Mouse (Mus musculus): ENCODE results near the gene Olfr971. TPM values are rescaled to one million over a fixed set of nuclear protein-coding genes. Genes with fewer than 3 reads are reported as not detected.
"Not testable (repeated sequence)": the region's sequence is repeated elsewhere in the genome, so short reads cannot be mapped to it uniquely, and the experiment has no call there.

Olfr971 gene
- polyA plus RNA-seq (2011; ENCODE audit: insufficient read depth, insufficient read length, low replicate concordance, missing spikeins): 0.65 TPM in 1 of 2 replicates, not detected in the other

DNA sequence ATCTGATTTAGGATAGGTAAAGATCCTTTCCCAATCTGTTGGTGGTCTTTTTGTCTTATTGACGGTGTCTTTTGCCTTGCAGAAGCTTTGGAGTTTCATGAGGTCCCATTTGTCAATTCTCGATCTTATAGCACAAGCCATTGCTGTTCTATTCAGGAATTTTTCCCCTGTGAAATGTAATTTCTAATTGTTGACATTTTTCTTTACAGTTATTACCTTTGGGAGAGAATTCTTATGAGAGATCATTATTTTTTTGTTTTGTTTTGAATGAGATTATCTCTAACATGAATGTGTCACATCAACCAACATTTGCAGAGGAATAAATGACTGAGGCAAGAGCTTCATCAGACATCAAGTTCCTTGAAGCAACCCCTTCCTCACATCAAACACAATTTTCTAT, at the start of gene Olfr971:
Olfr971 (plus strand) TSS at position 301 of the 400 bp plus-strand sequence.
- WGBS: 83% methylated on average over 2 of the region's 2 CpGs
- H3K27ac ChIP-seq (ENCODE audit: control insufficient read depth, insufficient read depth, low read depth, low read length, poor library complexity); H3K4me1 ChIP-seq (ENCODE audit: control insufficient read depth, insufficient read depth, low read length); H3K4me3 ChIP-seq (replicated peaks; ENCODE audit: control insufficient read depth, low read depth, low read length): not testable (repeated sequence)

DNA sequence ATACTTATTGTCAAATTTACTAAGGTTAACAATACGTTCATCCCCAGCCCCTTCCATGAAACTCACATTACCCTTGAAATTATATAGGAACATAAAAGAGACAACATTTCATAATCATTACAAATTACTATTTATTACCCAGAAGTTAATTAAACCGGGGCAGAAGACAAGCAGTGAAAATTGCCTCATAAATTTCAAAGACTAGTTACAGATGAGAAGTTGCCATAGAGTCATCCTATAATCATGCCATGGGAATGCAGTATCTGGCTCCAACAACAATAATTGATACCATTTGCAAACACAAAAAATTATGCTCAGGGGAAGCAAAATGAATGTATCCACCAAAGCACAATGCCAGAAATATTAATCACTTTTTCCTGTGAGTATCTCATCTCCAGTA, 46.1 kb upstream of the Olfr971 start, which contains the start of gene Olfr969:
Olfr969 (plus strand) TSS at position 388 of the 400 bp plus-strand sequence.
- Histone ChIP-seq H3K27ac (ENCODE audit: control insufficient read depth, insufficient read depth, low read depth, low read length, poor library complexity) (no peak within 1 kb of the TSS), H3K4me3 (replicated peaks; ENCODE audit: control insufficient read depth, low read depth, low read length) (no peak within 1 kb of the TSS), H3K4me1 (ENCODE audit: control insufficient read depth, insufficient read depth, low read length) (no peaks in the 10 kb centered on the region)
- WGBS: 68% methylated on average over 2 of the region's 2 CpGs
- no peak for TF ChIP-seq CTCF (IDR thresholded peaks at IDR 0.05; ENCODE audit: control insufficient read depth, insufficient read depth, low read length)
- TF ChIP-seq POLR2A (IDR thresholded peaks at IDR 0.05; ENCODE audit: borderline replicate concordance, control insufficient read depth, low read depth, low read length): no peak

DNA sequence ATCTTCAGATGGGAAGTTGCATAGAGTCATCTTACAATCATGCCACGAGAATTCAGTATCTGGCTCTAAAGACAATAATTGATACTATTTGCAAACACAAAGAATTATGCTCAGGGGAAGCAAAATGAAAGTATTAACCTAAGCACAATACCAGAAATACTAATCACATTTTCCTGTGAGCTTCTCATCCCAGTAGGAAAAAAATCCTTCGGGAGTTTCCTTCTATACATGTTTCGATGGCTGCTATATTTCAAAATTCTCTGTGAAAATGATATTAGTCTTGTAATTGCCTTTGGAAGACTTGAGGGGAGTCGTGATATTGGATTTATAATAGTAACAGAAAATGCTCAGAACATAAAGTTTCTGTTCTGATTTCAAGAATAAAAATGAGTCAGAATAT, 28.1 kb upstream of the Olfr971 start, which contains the start of gene Olfr970:
Olfr970 (plus strand) TSS at position 301 of the 400 bp plus-strand sequence.
- Histone ChIP-seq H3K27ac (ENCODE audit: control insufficient read depth, insufficient read depth, low read depth, low read length, poor library complexity) (no peak within 1 kb of the TSS), H3K4me3 (replicated peaks; ENCODE audit: control insufficient read depth, low read depth, low read length) (no peak within 1 kb of the TSS), H3K4me1 (ENCODE audit: control insufficient read depth, insufficient read depth, low read length) (no peaks in the 10 kb centered on the region)
- 72% methylated on average over 4 of the region's 4 CpGs for WGBS
- TF ChIP-seq POLR2A (IDR thresholded peaks at IDR 0.05; ENCODE audit: borderline replicate concordance, control insufficient read depth, low read depth, low read length): no peak
- TF ChIP-seq CTCF (IDR thresholded peaks at IDR 0.05; ENCODE audit: control insufficient read depth, insufficient read depth, low read length): no peak

DNA sequence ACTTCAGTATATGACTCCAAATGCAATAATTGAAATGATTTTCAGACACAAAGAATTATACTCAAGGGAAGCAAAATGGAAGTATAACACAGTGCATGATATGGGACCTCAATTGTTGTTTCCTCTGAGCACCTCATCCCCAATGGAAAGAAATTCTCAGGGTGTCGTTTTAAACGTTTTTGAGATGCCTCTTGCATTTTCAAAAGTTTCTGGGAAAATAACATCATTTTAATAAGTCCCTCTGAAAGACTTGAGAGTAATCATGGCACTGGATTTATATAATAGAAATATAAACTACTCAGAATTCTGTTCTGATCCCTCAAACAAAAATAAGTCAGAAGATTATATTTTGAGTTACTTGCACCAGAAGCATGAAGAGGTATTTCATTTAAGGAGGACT, 29.4 kb downstream of the Olfr971 start, which contains the start of gene Olfr972:
Olfr972 (plus strand) TSS at position 301 of the 400 bp plus-strand sequence.
- 52% methylated on average over 2 of the region's 2 CpGs for WGBS
- TF ChIP-seq POLR2A (IDR thresholded peaks at IDR 0.05; ENCODE audit: borderline replicate concordance, control insufficient read depth, low read depth, low read length): no peak
- no peak for TF ChIP-seq CTCF (IDR thresholded peaks at IDR 0.05; ENCODE audit: control insufficient read depth, insufficient read depth, low read length)
- Histone ChIP-seq H3K4me1 (ENCODE audit: control insufficient read depth, insufficient read depth, low read length) (no peaks in the 10 kb centered on the region), H3K4me3 (replicated peaks; ENCODE audit: control insufficient read depth, low read depth, low read length) (no peak within 1 kb of the TSS), H3K27ac (ENCODE audit: control insufficient read depth, insufficient read depth, low read depth, low read length, poor library complexity) (no peak within 1 kb of the TSS)

DNA sequence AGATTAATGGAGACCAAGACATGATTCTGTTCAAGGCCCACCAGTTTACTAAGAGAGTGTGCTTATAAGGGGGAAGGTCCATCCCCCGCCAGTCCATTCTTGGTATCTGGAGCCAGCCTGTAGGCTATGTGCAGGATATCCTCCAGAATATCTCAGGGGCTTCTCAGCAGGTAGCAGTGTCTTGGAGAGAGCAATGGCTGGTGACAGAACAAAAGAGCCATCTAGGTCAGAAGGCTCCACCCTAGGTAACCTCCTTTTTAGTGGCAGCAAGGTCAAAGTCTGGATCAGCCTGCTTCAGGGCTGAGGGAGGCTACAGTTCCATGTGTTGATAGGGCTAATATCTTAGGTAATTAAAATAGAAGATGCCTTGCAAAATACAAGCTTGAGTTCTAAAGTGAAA, 35.3 kb downstream of the Olfr971 start:
- H3K4me1 ChIP-seq (ENCODE audit: control insufficient read depth, insufficient read depth, low read length); H3K27ac ChIP-seq (ENCODE audit: control insufficient read depth, insufficient read depth, low read depth, low read length, poor library complexity); H3K4me3 ChIP-seq (replicated peaks; ENCODE audit: control insufficient read depth, low read depth, low read length): not testable (repeated sequence)
- 56% methylated on average over 1 of the region's 1 CpGs for WGBS

DNA sequence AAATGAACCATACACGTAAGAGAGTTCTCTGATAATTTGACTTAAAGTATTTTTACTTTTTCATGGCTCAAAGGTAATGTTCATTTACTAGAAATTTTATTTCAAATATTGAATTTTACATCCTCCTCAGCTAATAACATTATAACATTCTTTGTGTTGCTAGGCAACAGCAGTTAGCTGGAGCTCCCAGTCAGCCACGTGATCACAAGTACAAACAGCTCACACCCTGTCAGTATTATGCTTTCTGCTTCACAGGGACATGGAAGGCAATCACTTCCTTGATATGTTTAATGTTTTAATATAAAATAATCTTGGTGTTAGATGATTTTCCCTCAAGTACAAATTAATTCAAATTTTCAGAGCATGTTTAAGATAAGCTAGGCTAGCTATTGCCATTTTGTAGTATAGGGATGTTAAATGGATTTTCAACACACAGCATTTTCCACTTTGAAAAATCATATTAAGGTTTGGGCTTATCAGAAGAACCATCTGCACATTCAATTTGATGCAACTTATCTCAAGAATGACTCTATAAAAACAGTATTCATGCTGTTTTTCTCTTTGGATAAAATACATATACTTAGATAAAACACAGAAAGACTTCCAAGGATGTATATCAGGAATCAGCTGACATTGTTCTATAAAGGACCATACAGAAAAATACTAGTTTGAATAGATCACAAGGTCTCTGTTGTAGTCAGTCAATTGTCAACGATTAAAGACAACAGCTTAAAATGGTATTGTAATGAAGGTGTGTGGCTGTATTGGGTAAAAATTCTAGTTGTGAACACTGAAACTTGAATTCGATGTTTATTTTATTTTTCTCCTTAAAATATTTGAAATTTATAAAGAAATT, 41.1 kb downstream of the Olfr971 start:
- no CpG with 5 or more reads among the region's 4 CpGs for WGBS
- not testable (repeated sequence) for H3K4me3 ChIP-seq (replicated peaks; ENCODE audit: control insufficient read depth, low read depth, low read length); H3K4me1 ChIP-seq (ENCODE audit: control insufficient read depth, insufficient read depth, low read length); H3K27ac ChIP-seq (ENCODE audit: control insufficient read depth, insufficient read depth, low read depth, low read length, poor library complexity)

Other genes starting within 250 kb of the Olfr971 start
- 0.35 TPM in 1 of 2 replicates, not detected in the other for gene AW551984, start 232.5 kb upstream of the Olfr971 start, polyA plus RNA-seq (2011; ENCODE audit: insufficient read depth, insufficient read length, low replicate concordance, missing spikeins)
- not detected in 2 replicates for gene Olfr148, start 226.2 kb upstream of the Olfr971 start, polyA plus RNA-seq (2011; ENCODE audit: insufficient read depth, insufficient read length, low replicate concordance, missing spikeins)
- gene Olfr960, start 215.5 kb upstream of the Olfr971 start, polyA plus RNA-seq (2011; ENCODE audit: insufficient read depth, insufficient read length, low replicate concordance, missing spikeins): not detected in 2 replicates
- gene Olfr961, start 191.8 kb upstream of the Olfr971 start, polyA plus RNA-seq (2011; ENCODE audit: insufficient read depth, insufficient read length, low replicate concordance, missing spikeins): not detected in 2 replicates
- gene Olfr963, start 169.7 kb upstream of the Olfr971 start, polyA plus RNA-seq (2011; ENCODE audit: insufficient read depth, insufficient read length, low replicate concordance, missing spikeins): not detected in 2 replicates
- gene Olfr149, start 129.8 kb upstream of the Olfr971 start, polyA plus RNA-seq (2011; ENCODE audit: insufficient read depth, insufficient read length, low replicate concordance, missing spikeins): not detected in 2 replicates
- not detected in 2 replicates for gene Olfr965, start 125.5 kb upstream of the Olfr971 start, polyA plus RNA-seq (2011; ENCODE audit: insufficient read depth, insufficient read length, low replicate concordance, missing spikeins)
- 1.1 and 5.3 TPM in 2 replicates for gene Olfr150, start 105.9 kb upstream of the Olfr971 start, polyA plus RNA-seq (2011; ENCODE audit: insufficient read depth, insufficient read length, low replicate concordance, missing spikeins)
- gene Olfr967, start 90.6 kb upstream of the Olfr971 start, polyA plus RNA-seq (2011; ENCODE audit: insufficient read depth, insufficient read length, low replicate concordance, missing spikeins): not detected in 2 replicates
- gene Olfr968, start 53.6 kb upstream of the Olfr971 start, polyA plus RNA-seq (2011; ENCODE audit: insufficient read depth, insufficient read length, low replicate concordance, missing spikeins): not detected in 2 replicates
- gene Olfr969, start 45.9 kb upstream of the Olfr971 start, polyA plus RNA-seq (2011; ENCODE audit: insufficient read depth, insufficient read length, low replicate concordance, missing spikeins): not detected in 2 replicates
- gene Olfr970, start 28.0 kb upstream of the Olfr971 start, polyA plus RNA-seq (2011; ENCODE audit: insufficient read depth, insufficient read length, low replicate concordance, missing spikeins): not detected in 2 replicates
- gene Olfr972, start 29.5 kb downstream of the Olfr971 start, polyA plus RNA-seq (2011; ENCODE audit: insufficient read depth, insufficient read length, low replicate concordance, missing spikeins): not detected in 2 replicates
- gene Olfr229, start 70.5 kb downstream of the Olfr971 start, polyA plus RNA-seq (2011; ENCODE audit: insufficient read depth, insufficient read length, low replicate concordance, missing spikeins): not detected in 2 replicates
- gene Olfr974, start 100.6 kb downstream of the Olfr971 start, polyA plus RNA-seq (2011; ENCODE audit: insufficient read depth, insufficient read length, low replicate concordance, missing spikeins): not detected in 2 replicates
- not detected in 2 replicates for gene Olfr975, start 115.2 kb downstream of the Olfr971 start, polyA plus RNA-seq (2011; ENCODE audit: insufficient read depth, insufficient read length, low replicate concordance, missing spikeins)
- not detected in 2 replicates for gene Olfr976, start 124.3 kb downstream of the Olfr971 start, polyA plus RNA-seq (2011; ENCODE audit: insufficient read depth, insufficient read length, low replicate concordance, missing spikeins)
- gene Olfr978, start 155.2 kb downstream of the Olfr971 start, polyA plus RNA-seq (2011; ENCODE audit: insufficient read depth, insufficient read length, low replicate concordance, missing spikeins): not detected in 2 replicates
- gene Olfr979, start 166.6 kb downstream of the Olfr971 start, polyA plus RNA-seq (2011; ENCODE audit: insufficient read depth, insufficient read length, low replicate concordance, missing spikeins): not detected in 2 replicates
- gene Olfr980, start 172.7 kb downstream of the Olfr971 start, polyA plus RNA-seq (2011; ENCODE audit: insufficient read depth, insufficient read length, low replicate concordance, missing spikeins): not detected in 2 replicates
- not detected in 2 replicates for gene Olfr981, start 184.6 kb downstream of the Olfr971 start, polyA plus RNA-seq (2011; ENCODE audit: insufficient read depth, insufficient read length, low replicate concordance, missing spikeins)
- not detected in 2 replicates for gene Olfr982, start 237.0 kb downstream of the Olfr971 start, polyA plus RNA-seq (2011; ENCODE audit: insufficient read depth, insufficient read length, low replicate concordance, missing spikeins)

All from bone marrow, adult 2 months (tissue).